Mouse (Mus musculus): ENCODE measurements around the gene Kcp. TPM values are rescaled to one million over a fixed set of nuclear protein-coding genes. Genes with fewer than 3 reads are reported as not detected.

The Kcp gene
- total and polyA plus RNA-seq, 2 experiments from 2014 or later, result 6.7 to 31.2 TPM

DNA sequence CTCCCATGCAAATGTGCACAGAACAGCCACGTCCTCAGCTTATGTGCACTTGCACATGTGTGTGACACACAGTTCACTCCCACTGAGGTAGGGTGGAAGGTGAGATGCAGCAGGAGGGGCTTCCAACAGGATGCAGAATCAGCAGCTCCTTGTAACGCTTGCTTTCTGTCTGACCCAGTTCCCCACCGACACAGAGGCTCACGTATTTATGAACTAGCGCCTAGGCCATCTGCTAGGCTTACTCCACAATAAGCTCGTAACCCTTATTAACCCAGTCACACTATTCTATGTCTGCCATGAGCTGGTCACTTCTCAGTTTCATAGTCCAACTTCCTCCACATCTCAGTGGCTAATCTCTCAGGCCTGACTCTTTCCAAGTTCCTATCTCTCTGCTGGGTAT lies 32.5 kb upstream of the Kcp start:
- TF ChIP-seq CTCF (IDR thresholded peaks at IDR 0.05; ENCODE audit: low read depth), result no peak
- ATAC-seq (no peak), DNase-seq (no peak)
- H3K4me2 ChIP-seq (ENCODE audit: low read depth), result no peak overlapping the region
- H3K4me1 ChIP-seq (ENCODE audit: insufficient read depth), result no peaks in the 10 kb centered on the region
- 78% methylated on average over 6 of the region's 6 CpGs for WGBS
- H3K36me3 ChIP-seq (ENCODE audit: insufficient read depth), result peaks cover 40% of the 10 kb centered on the region
- no peak overlapping the region for H3K9ac ChIP-seq
- no peaks in the 10 kb centered on the region for H3K9me3 ChIP-seq (ENCODE audit: low read length)
- H3K27ac ChIP-seq (ENCODE audit: low read depth, low read length), result no peak overlapping the region
- H3K4me3 ChIP-seq (ENCODE audit: low read depth, low read length), result no peak overlapping the region
- H3K27me3 ChIP-seq (ENCODE audit: insufficient read depth, low read length), result no peaks in the 10 kb centered on the region

DNA sequence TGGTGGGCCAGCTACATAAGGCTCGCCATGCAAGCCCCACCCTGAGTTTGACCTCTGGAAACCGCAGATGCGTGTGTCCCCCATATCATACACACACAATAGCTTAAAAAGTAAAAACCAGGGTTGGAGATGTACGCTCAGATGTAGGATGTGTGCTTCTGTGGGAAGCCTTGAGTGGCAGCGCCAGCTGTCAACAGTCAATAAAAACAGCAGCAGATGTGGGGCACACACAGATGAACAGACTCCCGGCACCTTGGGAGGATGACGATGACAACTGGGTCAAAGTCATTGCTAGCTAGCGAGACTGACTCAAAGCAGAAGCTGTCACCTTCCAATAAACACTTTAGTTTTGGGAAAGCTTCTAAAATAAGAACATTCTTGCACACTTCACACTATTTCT lies 31.8 kb upstream of the Kcp start:
- H3K4me3 ChIP-seq (ENCODE audit: low read depth, low read length), result no peak overlapping the region
- H3K27ac ChIP-seq (ENCODE audit: low read depth, low read length), result no peak overlapping the region
- TF ChIP-seq CTCF (IDR thresholded peaks at IDR 0.05; ENCODE audit: low read depth), result no peak
- ATAC-seq (no peak), DNase-seq (no peak)
- H3K9me3 ChIP-seq (ENCODE audit: low read length), result no peaks in the 10 kb centered on the region
- no peak overlapping the region for H3K9ac ChIP-seq
- no peak overlapping the region for H3K4me2 ChIP-seq (ENCODE audit: low read depth)
- peaks cover 33% of the 10 kb centered on the region for H3K36me3 ChIP-seq (ENCODE audit: insufficient read depth)
- no peaks in the 10 kb centered on the region for H3K4me1 ChIP-seq (ENCODE audit: insufficient read depth)
- H3K27me3 ChIP-seq (ENCODE audit: insufficient read depth, low read length), result no peaks in the 10 kb centered on the region
- WGBS, result 92% methylated on average over 8 of the region's 8 CpGs

DNA sequence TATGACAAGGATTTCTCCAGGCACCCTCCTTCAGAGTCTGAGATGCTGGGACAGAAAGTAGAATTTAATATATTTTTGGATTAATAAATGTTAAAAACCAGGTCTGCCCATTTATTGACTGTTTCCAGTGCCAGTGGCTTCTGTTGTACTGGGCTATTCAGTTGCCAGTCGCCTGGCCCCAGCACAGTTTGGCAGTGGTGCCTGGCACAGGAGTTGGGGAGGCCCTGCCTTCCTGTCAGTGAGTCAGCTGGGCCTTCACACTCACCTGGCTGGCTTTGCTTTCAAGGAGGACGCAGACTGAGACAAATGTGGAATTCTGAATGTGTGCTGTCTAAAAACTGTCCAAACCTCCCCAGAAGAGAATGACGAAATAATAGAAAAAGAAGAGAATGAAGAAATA lies 29.5 kb upstream of the Kcp start:
- Histone ChIP-seq H3K9me3 (ENCODE audit: low read length) (no peaks in the 10 kb centered on the region), H3K9ac (no peak overlapping the region), H3K4me1 (ENCODE audit: insufficient read depth) (no peaks in the 10 kb centered on the region), H3K27ac (ENCODE audit: low read depth, low read length) (no peak overlapping the region), H3K4me2 (ENCODE audit: low read depth) (no peak overlapping the region), H3K36me3 (ENCODE audit: insufficient read depth) (peaks cover 16% of the 10 kb centered on the region), H3K27me3 (ENCODE audit: insufficient read depth, low read length) (no peaks in the 10 kb centered on the region), H3K4me3 (ENCODE audit: low read depth, low read length) (no peak overlapping the region)
- no peak for DNase-seq
- no peak for TF ChIP-seq CTCF (IDR thresholded peaks at IDR 0.05; ENCODE audit: low read depth)
- no peak for ATAC-seq
- WGBS, result 77% methylated on average over 3 of the region's 3 CpGs

DNA sequence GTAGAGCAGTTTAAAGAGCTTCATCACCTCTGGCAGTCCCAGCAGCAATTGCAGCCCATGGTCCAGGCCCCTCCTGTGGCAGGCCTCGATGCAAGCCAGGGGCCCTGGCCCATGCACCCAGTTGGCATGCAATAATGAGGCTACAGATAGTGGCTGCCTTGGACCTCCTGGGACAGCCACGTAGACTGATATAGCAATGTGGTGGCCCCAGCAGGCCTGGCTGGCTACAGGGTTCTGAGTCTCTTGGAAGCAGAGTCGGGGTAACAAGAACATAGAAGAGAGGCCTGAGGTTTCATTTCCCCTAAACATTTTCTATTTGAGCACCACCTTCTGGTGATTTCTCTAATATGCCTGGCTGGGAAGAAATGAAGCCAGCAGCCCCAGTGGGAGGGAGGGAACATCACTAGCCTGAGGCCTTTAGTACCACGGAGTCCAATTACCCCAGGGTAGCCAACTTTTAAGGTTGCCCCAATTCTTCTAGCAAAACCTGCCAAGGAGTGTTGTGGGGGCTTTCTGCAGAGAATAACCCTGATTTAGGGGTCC lies 29.0 kb upstream of the Kcp start:
- DNase-seq, result peak; percentile 38

DNA sequence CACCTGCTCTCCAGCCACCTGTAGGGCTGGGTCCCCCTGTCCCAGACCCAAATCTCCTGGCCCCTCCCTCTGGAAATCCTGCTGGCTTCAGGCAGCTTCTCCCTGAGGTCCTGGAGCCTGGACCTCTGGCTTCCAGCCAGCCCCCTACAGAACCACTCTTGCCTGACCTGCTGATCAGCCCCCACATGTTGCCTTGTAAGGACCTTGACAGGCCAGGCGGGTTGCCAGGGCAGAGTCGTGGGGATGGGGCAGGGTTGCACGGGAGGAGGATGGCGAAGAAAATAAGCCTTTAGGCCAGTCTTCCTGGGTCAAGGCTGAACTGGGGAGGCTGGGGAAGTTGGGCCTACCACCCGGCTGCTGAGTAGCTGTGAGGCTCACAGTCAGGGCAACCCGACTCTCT lies 27.6 kb upstream of the Kcp start:
- no peak for ATAC-seq
- peaks cover 7% of the 10 kb centered on the region; the same call in 1 of the 2 replicates for H3K27me3 ChIP-seq (ENCODE audit: insufficient read depth, low read length)
- no peak for TF ChIP-seq CTCF (IDR thresholded peaks at IDR 0.05; ENCODE audit: low read depth)
- no peak for DNase-seq
- no peak overlapping the region for H3K9ac ChIP-seq
- H3K36me3 ChIP-seq (ENCODE audit: insufficient read depth), result peaks cover 3% of the 10 kb centered on the region; the same call in 1 of the 2 replicates
- H3K4me1 ChIP-seq (ENCODE audit: insufficient read depth), result no peaks in the 10 kb centered on the region
- no peak overlapping the region for H3K4me3 ChIP-seq (ENCODE audit: low read depth, low read length)
- 68% methylated on average over 6 of the region's 6 CpGs for WGBS
- no peak overlapping the region for H3K27ac ChIP-seq (ENCODE audit: low read depth, low read length)
- no peaks in the 10 kb centered on the region for H3K9me3 ChIP-seq (ENCODE audit: low read length)
- H3K4me2 ChIP-seq (ENCODE audit: low read depth), result no peak overlapping the region

More for the DNA sequence above, 29.0 kb upstream of the Kcp start:
- H3K27ac ChIP-seq (ENCODE audit: low read depth, low read length), result no peak overlapping the region
- WGBS, result 71% methylated on average over 4 of the region's 4 CpGs
- no peaks in the 10 kb centered on the region for H3K4me1 ChIP-seq (ENCODE audit: insufficient read depth)
- no peak overlapping the region for H3K4me3 ChIP-seq (ENCODE audit: low read depth, low read length)
- ATAC-seq, result peak; percentile 38; the same call in 1 of the 2 replicates
- no peak overlapping the region for H3K9ac ChIP-seq
- no peak overlapping the region for H3K4me2 ChIP-seq (ENCODE audit: low read depth)
- no peaks in the 10 kb centered on the region for H3K9me3 ChIP-seq (ENCODE audit: low read length)
- peak; percentile 45 for TF ChIP-seq CTCF (IDR thresholded peaks at IDR 0.05; ENCODE audit: low read depth)
- peaks cover 13% of the 10 kb centered on the region for H3K36me3 ChIP-seq (ENCODE audit: insufficient read depth)
- no peaks in the 10 kb centered on the region for H3K27me3 ChIP-seq (ENCODE audit: insufficient read depth, low read length)

DNA sequence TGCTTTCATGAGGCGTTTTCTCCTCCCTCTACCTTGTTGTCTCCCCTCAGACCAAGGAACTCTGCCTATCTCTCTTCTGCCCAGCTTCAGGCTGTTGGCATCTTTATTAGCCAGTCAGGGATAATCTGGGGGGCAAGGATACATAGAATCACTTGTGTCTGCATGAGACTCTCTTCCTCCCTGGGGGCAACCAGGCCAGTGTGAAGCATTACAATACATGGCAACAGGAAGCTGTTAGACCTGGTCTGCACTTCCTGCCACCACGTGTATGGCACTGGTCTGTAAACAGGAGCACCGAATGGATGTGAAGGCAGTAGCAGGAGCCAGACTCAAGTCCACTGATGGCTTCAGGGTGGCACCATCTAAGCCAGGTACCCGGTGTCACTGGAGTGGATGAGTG lies 22.3 kb upstream of the Kcp start:
- no peak overlapping the region for H3K4me2 ChIP-seq (ENCODE audit: low read depth)
- TF ChIP-seq CTCF (IDR thresholded peaks at IDR 0.05; ENCODE audit: low read depth), result no peak
- no peak overlapping the region for H3K9ac ChIP-seq
- ATAC-seq (no peak), DNase-seq (no peak)
- H3K4me1 ChIP-seq (ENCODE audit: insufficient read depth), result 0 out of 2 replicates have a peak, but pooled peaks cover 3% of the 10 kb centered on the region
- no peak overlapping the region for H3K4me3 ChIP-seq (ENCODE audit: low read depth, low read length)
- H3K36me3 ChIP-seq (ENCODE audit: insufficient read depth), result no peaks in the 10 kb centered on the region
- H3K9me3 ChIP-seq (ENCODE audit: low read length), result no peaks in the 10 kb centered on the region
- no peak overlapping the region for H3K27ac ChIP-seq (ENCODE audit: low read depth, low read length)
- 76% methylated on average over 4 of the region's 4 CpGs for WGBS
- H3K27me3 ChIP-seq (ENCODE audit: insufficient read depth, low read length), result peaks cover 42% of the 10 kb centered on the region

DNA sequence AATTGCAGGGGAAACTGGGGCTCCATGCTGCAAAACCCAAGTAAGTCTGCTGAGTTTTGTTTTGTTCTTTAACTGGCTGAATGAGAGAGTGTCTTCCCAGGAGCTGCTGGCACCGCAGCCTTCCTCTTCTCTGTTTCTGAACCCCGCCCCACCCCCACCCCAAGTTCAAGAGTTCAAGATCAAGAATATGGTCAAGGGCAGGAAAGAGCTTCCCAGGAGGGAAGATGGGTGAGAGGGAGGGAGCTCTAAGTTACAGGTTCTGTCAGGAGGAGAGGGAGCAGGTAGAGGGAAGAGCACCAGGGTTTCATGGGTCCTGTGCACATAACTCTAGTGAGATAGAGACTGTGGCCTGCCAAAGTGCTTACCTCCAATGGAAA lies 21.7 kb upstream of the Kcp start:
- Histone ChIP-seq H3K27ac (ENCODE audit: low read depth, low read length) (no peak overlapping the region), H3K27me3 (ENCODE audit: insufficient read depth, low read length) (peaks cover 42% of the 10 kb centered on the region), H3K4me1 (ENCODE audit: insufficient read depth) (0 out of 2 replicates have a peak, but pooled peaks cover 3% of the 10 kb centered on the region), H3K4me2 (ENCODE audit: low read depth) (no peak overlapping the region), H3K9ac (no peak overlapping the region), H3K36me3 (ENCODE audit: insufficient read depth) (no peaks in the 10 kb centered on the region), H3K4me3 (ENCODE audit: low read depth, low read length) (no peak overlapping the region), H3K9me3 (ENCODE audit: low read length) (no peaks in the 10 kb centered on the region)
- WGBS, result 37% methylated on average over 2 of the region's 2 CpGs
- no peak for DNase-seq
- ATAC-seq, result no peak
- TF ChIP-seq CTCF (IDR thresholded peaks at IDR 0.05; ENCODE audit: low read depth), result no peak

Data from forebrain, postnatal 0 days (tissue).